Mouse (Mus musculus): Measurements from ENCODE around the gene Ms4a8a.
A peak's percentile ranks its signal among the peaks of the same experiment; 100 is the strongest.
"Not testable (repeated sequence)": the region's sequence is repeated elsewhere in the genome, so short reads cannot be mapped to it uniquely, and the experiment has no call there.

The Ms4a8a gene

GRCm38 (mm10) chr19:11080934-11081333, at the start of gene Ms4a8a:
Gene Ms4a8a, minus strand, starts transcription at chr19:11081102.
- DNase-seq (ENCODE audit: low spot score): no peak

GRCm38 (mm10) chr19:11129702-11130101, 48.8 kb upstream of the Ms4a8a start:
- DNase-seq (ENCODE audit: low spot score): no peak

GRCm38 (mm10) chr19:11121016-11121420, 40.1 kb upstream of the Ms4a8a start:
- DNase-seq (ENCODE audit: low spot score): not testable (repeated sequence)

GRCm38 (mm10) chr19:11119338-11119737, 38.4 kb upstream of the Ms4a8a start:
- no peak for DNase-seq (ENCODE audit: low spot score)

GRCm38 (mm10) chr19:11107746-11108145, 26.8 kb upstream of the Ms4a8a start:
- DNase-seq (ENCODE audit: low spot score): no peak

- DNase-seq (ENCODE audit: low spot score): no peak
These were observed 21.0 kb upstream of the Ms4a8a start for GRCm38 (mm10) chr19:11101880-11102279.

GRCm38 (mm10) chr19:11098401-11098800, 17.5 kb upstream of the Ms4a8a start:
- no peak for DNase-seq (ENCODE audit: low spot score)

- DNase-seq (ENCODE audit: low spot score): peak; percentile 7
These were observed 11.2 kb upstream of the Ms4a8a start for GRCm38 (mm10) chr19:11092131-11092530.

- no peak for DNase-seq (ENCODE audit: low spot score)
These were observed 10.5 kb downstream of the Ms4a8a start for GRCm38 (mm10) chr19:11070364-11070763.

- DNase-seq (ENCODE audit: low spot score): no peak
These were observed 15.6 kb downstream of the Ms4a8a start for GRCm38 (mm10) chr19:11065202-11065875.

- no peak for DNase-seq (ENCODE audit: low spot score)
These were observed 20.0 kb downstream of the Ms4a8a start for GRCm38 (mm10) chr19:11060900-11061299.

- DNase-seq (ENCODE audit: low spot score): no peak
These were observed 20.9 kb downstream of the Ms4a8a start for GRCm38 (mm10) chr19:11059967-11060366.

GRCm38 (mm10) chr19:11055700-11056099, 25.2 kb downstream of the Ms4a8a start:
- not testable (repeated sequence) for DNase-seq (ENCODE audit: low spot score)

GRCm38 (mm10) chr19:11053277-11053676, 27.6 kb downstream of the Ms4a8a start:
- no peak for DNase-seq (ENCODE audit: low spot score)

- DNase-seq (ENCODE audit: low spot score): no peak
These were observed 28.0 kb downstream of the Ms4a8a start for GRCm38 (mm10) chr19:11052877-11053276.

- no peak for DNase-seq (ENCODE audit: low spot score)
These were observed 30.6 kb downstream of the Ms4a8a start for GRCm38 (mm10) chr19:11050286-11050685.

GRCm38 (mm10) chr19:11049426-11049825, 31.5 kb downstream of the Ms4a8a start:
- no peak for DNase-seq (ENCODE audit: low spot score)

- no peak for DNase-seq (ENCODE audit: low spot score)
These were observed 32.4 kb downstream of the Ms4a8a start for GRCm38 (mm10) chr19:11048503-11048902.

- DNase-seq (ENCODE audit: low spot score): no peak
These were observed 32.9 kb downstream of the Ms4a8a start for GRCm38 (mm10) chr19:11048009-11048408.

GRCm38 (mm10) chr19:11044996-11045711, 35.7 kb downstream of the Ms4a8a start:
- DNase-seq (ENCODE audit: low spot score): peak; percentile 83

- no peak for DNase-seq (ENCODE audit: low spot score)
These were observed 36.3 kb downstream of the Ms4a8a start for GRCm38 (mm10) chr19:11044671-11044995.

- no peak for DNase-seq (ENCODE audit: low spot score)
These were observed 43.3 kb downstream of the Ms4a8a start for GRCm38 (mm10) chr19:11037570-11037969.

- DNase-seq (ENCODE audit: low spot score): no peak
These were observed 58.5 kb downstream of the Ms4a8a start for GRCm38 (mm10) chr19:11022382-11022781.

- no peak for DNase-seq (ENCODE audit: low spot score)
These were observed 63.0 kb downstream of the Ms4a8a start, which contains the start of gene Ms4a18 for GRCm38 (mm10) chr19:11017891-11018290. Gene Ms4a18, minus strand, starts transcription at chr19:11018031.

Measured in retina, embryonic 14.5 days (tissue).